Mouse (Mus musculus) MEL (cell line): ENCODE measurements at regions not wholly inside any gene's neighbourhood (a gene's known extent, or its start where the extent isn't known, plus 50 kb on each side); places are given as distances from the start of the nearest gene placed in this dataset.

Experiments used
- DNase-seq: peaks from one replicate; pipeline ENCODE4 v3.0.0; 2011; ENCODE audit warnings: low read depth, low spot score
- H3K27ac ChIP-seq: 2 replicates; pipeline ENCODE4 v1.5.1; 2012; ENCODE audit warnings: low read depth, mild to moderate bottlenecking, control low read depth, low read length, moderate library complexity; ENCODE audit not compliant: control insufficient read depth
- H3K27me3 ChIP-seq, 2 experiments: fragments of 150-350 bp in 1 of 2; sonication (generic) in 1 of 2; 2 replicates each; pipeline ENCODE4 v1.6.1; 2012; ENCODE audit warnings: low read length in 2 of 2, mild to moderate bottlenecking in 2 of 2, improper control_type of control experiment in 1 of 2, moderate library complexity in 1 of 2; ENCODE audit not compliant: insufficient read depth in 2 of 2, control insufficient read depth in 1 of 2
- H3K36me3 ChIP-seq, 2 experiments: 2 replicates each; pipeline ENCODE4 v1.6.1; 2012 to 2014; ENCODE audit warnings: low read length in 2 of 2, improper control_type of control experiment in 1 of 2, inconsistent platforms in 1 of 2, mild to moderate bottlenecking in 1 of 2; ENCODE audit not compliant: insufficient read depth in 2 of 2, control insufficient read depth in 1 of 2
- H3K4me1 ChIP-seq, 2 experiments: fragments of 150-350 bp in 1 of 2; sonication (generic) in 1 of 2; 2 replicates each; pipeline ENCODE4 v1.6.1; 2012; ENCODE audit warnings: low read length in 2 of 2, improper control_type of control experiment in 1 of 2, mild to moderate bottlenecking in 1 of 2; ENCODE audit not compliant: insufficient read depth in 2 of 2, control insufficient read depth in 1 of 2
- H3K4me3 ChIP-seq, 2 experiments: fragments of 150-350 bp in 1 of 2; sonication (generic) in 1 of 2; 2 replicates each; pipeline ENCODE4 v1.5.1; 2012; ENCODE audit warnings: low read depth in 2 of 2, low read length in 2 of 2, mild to moderate bottlenecking in 2 of 2, moderate library complexity in 2 of 2, control low read depth in 1 of 2, improper control_type of control experiment in 1 of 2; ENCODE audit not compliant: control insufficient read depth in 1 of 2, insufficient read depth in 1 of 2
- H3K79me2 ChIP-seq: 2 replicates; pipeline ENCODE4 v1.6.1; 2012; ENCODE audit warnings: mild to moderate bottlenecking, low read length, moderate library complexity; ENCODE audit not compliant: control insufficient read depth, poor library complexity, insufficient read depth
- H3K9ac ChIP-seq: 2 replicates; pipeline ENCODE4 v1.6.1; 2012; ENCODE audit warnings: low read depth, mild to moderate bottlenecking, control low read depth, low read length, moderate library complexity; ENCODE audit not compliant: control insufficient read depth, poor library complexity, severe bottlenecking
- H3K9me3 ChIP-seq: fragments of 150-350 bp; sonication (generic); replicated peaks from 2 replicates; pipeline ENCODE4 v1.6.1; 2012; ENCODE audit warnings: mild to moderate bottlenecking, low read length, improper control_type of control experiment, moderate library complexity; ENCODE audit not compliant: insufficient read depth
- ELF1 ChIP-seq: IDR thresholded peaks from 2 replicates; pipeline ENCODE4 v1.6.1; 2014; ENCODE audit warnings: low read depth, mild to moderate bottlenecking, inconsistent platforms, low read length, improper control_type of control experiment, moderate library complexity
- EP300 ChIP-seq, 2 experiments: IDR thresholded peaks; 2 replicates each; pipeline ENCODE4 v1.6.1; 2011; ENCODE audit warnings: improper control_type of control experiment in 2 of 2, low read length in 2 of 2, low read depth in 1 of 2, mild to moderate bottlenecking in 1 of 2
- GABPA ChIP-seq: IDR thresholded peaks from 2 replicates; pipeline ENCODE4 v1.6.1; 2012; ENCODE audit warnings: low read depth, mild to moderate bottlenecking, inconsistent platforms, low read length, improper control_type of control experiment, moderate library complexity
- GATA1 ChIP-seq: IDR thresholded peaks from 2 replicates; pipeline ENCODE4 v1.6.1; 2011; ENCODE audit warnings: low read depth, low read length, improper control_type of control experiment
- HCFC1 ChIP-seq: IDR thresholded peaks from 2 replicates; pipeline ENCODE4 v1.6.1; 2012; ENCODE audit warnings: low read depth, mild to moderate bottlenecking, inconsistent platforms, low read length, improper control_type of control experiment, moderate library complexity
- JUND ChIP-seq: IDR thresholded peaks from 2 replicates; pipeline ENCODE4 v1.6.1; 2011; ENCODE audit warnings: low read depth, mild to moderate bottlenecking, improper control_type of control experiment, low read length
- KAT2A ChIP-seq: conservative IDR thresholded peaks from 2 replicates; pipeline ENCODE4 v1.6.1; 2012; ENCODE audit warnings: low read depth, low read length, improper control_type of control experiment, inconsistent platforms
- MAX ChIP-seq: IDR thresholded peaks from 2 replicates; pipeline ENCODE4 v1.6.1; 2011; ENCODE audit warnings: low read length, improper control_type of control experiment
- MEF2A ChIP-seq: IDR thresholded peaks from 2 replicates; pipeline ENCODE4 v1.6.1; 2014; ENCODE audit warnings: low read depth, mild to moderate bottlenecking, inconsistent platforms, low read length, improper control_type of control experiment; ENCODE audit not compliant: poor library complexity, insufficient replicate concordance, severe bottlenecking; ENCODE audit errors: extremely low read depth
- MYC ChIP-seq: IDR thresholded peaks from 2 replicates; pipeline ENCODE4 v1.6.1; 2011; ENCODE audit warnings: low read depth, mild to moderate bottlenecking, low read length, improper control_type of control experiment, moderate library complexity
- NELFE ChIP-seq: IDR thresholded peaks from 2 replicates; pipeline ENCODE4 v1.6.1; 2011; ENCODE audit warnings: low read depth, low read length, improper control_type of control experiment
- POLR2A ChIP-seq, 2 experiments: IDR thresholded peaks; 2 replicates each; pipeline ENCODE4 v1.6.1; 2011 to 2012; ENCODE audit warnings: low read length in 2 of 2, mild to moderate bottlenecking in 2 of 2, control low read depth in 1 of 2, improper control_type of control experiment in 1 of 2, low read depth in 1 of 2, moderate library complexity in 1 of 2; ENCODE audit not compliant: control insufficient read depth in 1 of 2, insufficient read depth in 1 of 2, poor library complexity in 1 of 2
- POLR2AphosphoS5 ChIP-seq: IDR thresholded peaks from 2 replicates; pipeline ENCODE4 v1.6.1; 2012; ENCODE audit warnings: low read depth, borderline replicate concordance, mild to moderate bottlenecking, inconsistent platforms, low read length, moderate library complexity, mixed read lengths
- TAL1 ChIP-seq: IDR thresholded peaks from 2 replicates; pipeline ENCODE4 v1.6.1; 2012; ENCODE audit warnings: mild to moderate bottlenecking, inconsistent platforms, low read length, moderate library complexity, mixed read lengths
- TCF12 ChIP-seq: IDR thresholded peaks from 2 replicates; pipeline ENCODE4 v1.6.1; 2014; ENCODE audit warnings: low read depth, mild to moderate bottlenecking, inconsistent platforms, low read length, improper control_type of control experiment, moderate library complexity
- UBTF ChIP-seq: IDR thresholded peaks from 2 replicates; pipeline ENCODE4 v1.6.1; 2012; ENCODE audit warnings: low read depth, mild to moderate bottlenecking, inconsistent platforms, low read length, improper control_type of control experiment, moderate library complexity, borderline replicate concordance; ENCODE audit not compliant: insufficient read depth
- USF1 ChIP-seq: IDR thresholded peaks from 2 replicates; pipeline ENCODE4 v1.6.1; 2014; ENCODE audit warnings: low read depth, mild to moderate bottlenecking, inconsistent platforms, low read length, improper control_type of control experiment, moderate library complexity
- ZC3H11A ChIP-seq: IDR thresholded peaks from 2 replicates; pipeline ENCODE4 v1.6.1; 2012; ENCODE audit warnings: low read depth, mild to moderate bottlenecking, inconsistent platforms, low read length, improper control_type of control experiment
- ZKSCAN1 ChIP-seq: IDR thresholded peaks from 2 replicates; pipeline ENCODE4 v1.6.1; 2012; ENCODE audit warnings: low read depth, mild to moderate bottlenecking, inconsistent platforms, low read length, improper control_type of control experiment, moderate library complexity
- ZNF384 ChIP-seq: IDR thresholded peaks from 2 replicates; pipeline ENCODE4 v1.6.1; 2012; ENCODE audit warnings: low read depth, mild to moderate bottlenecking, inconsistent platforms, low read length, improper control_type of control experiment

DNA sequence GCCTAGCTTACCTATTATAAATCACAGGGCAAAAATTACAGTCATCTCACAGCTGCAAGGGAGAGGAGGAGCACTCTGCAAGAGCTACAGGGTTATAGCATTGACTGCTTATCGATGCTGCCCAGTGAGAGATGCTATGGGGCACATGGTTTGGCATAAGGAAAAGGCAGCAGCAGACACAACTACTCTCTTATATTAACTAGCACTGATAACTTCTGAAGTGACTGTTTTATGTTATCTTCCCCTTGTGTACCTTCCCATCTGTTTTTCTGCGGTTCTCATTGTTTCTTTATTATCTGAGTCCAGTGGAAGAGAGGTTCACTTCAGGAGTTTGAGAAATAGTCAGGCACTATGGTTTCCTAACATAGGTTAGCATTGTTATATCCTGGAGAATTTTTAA is 502.1 kb downstream of the Slco6d1 start (continued):
- TF ChIP-seq MYC (0 out of 2 replicates have a peak, but pooled peaks have one; percentile 42), POLR2AphosphoS5 (no peak), ELF1 (0 out of 2 replicates have a peak, but pooled peaks have one; percentile 13), ZKSCAN1 (no peak), MEF2A (no peak), TAL1 (peak; percentile 20; the same call in 1 of the 2 replicates), ZC3H11A (no peak), MAX (peak; percentile 52; the same call in 1 of the 2 replicates), HCFC1 (no peak), USF1 (peak; percentile 59), JUND (no peak), TCF12 (peak; percentile 86), NELFE (no peak), ZNF384 (no peak), GATA1 (peak; percentile 66; the same call in 1 of the 2 replicates), KAT2A (no peak), GABPA (no peak), EP300 (IDR thresholded peaks at IDR 0.05; ENCODE audit: low read depth in 1 of 2, low read length in 2 of 2) (peak; percentile 83 to 84), UBTF (no peak)

- DNase-seq = no peak
- Histone ChIP-seq H3K79me2 (no peaks in the 10 kb centered on the region), H3K9ac (no peak overlapping the region), H3K36me3 (peaks cover 0 to 21% of the 10 kb centered on the region in 2 experiments; a peak in 2 of 4 replicates), H3K27ac (no peak overlapping the region), H3K4me3 (no peak overlapping the region), H3K27me3 (no peaks in the 10 kb centered on the region), H3K4me1 (peaks cover 5 to 13% of the 10 kb centered on the region in 2 experiments), H3K9me3 (no peaks in the 10 kb centered on the region)
- TF ChIP-seq MEF2A = no peak
- no peak for TF ChIP-seq GABPA
- no peak for TF ChIP-seq POLR2A (IDR thresholded peaks at IDR 0.05; ENCODE audit: control insufficient read depth in 1 of 2, insufficient read depth in 1 of 2, low read depth in 1 of 2, low read length in 2 of 2, poor library complexity in 1 of 2)
These were observed 504.0 kb downstream of the Slco6d1 start for GRCm38 (mm10) chr1:98924933-98925332.
